Mouse (Mus musculus): ENCODE results near the gene Cyfip2. TPM values are rescaled to one million over a fixed set of nuclear protein-coding genes. Genes with fewer than 3 reads are reported as not detected.

Cyfip2 gene
- polyA plus RNA-seq, 2 experiments = 6.5 to 7.8 TPM

DNA sequence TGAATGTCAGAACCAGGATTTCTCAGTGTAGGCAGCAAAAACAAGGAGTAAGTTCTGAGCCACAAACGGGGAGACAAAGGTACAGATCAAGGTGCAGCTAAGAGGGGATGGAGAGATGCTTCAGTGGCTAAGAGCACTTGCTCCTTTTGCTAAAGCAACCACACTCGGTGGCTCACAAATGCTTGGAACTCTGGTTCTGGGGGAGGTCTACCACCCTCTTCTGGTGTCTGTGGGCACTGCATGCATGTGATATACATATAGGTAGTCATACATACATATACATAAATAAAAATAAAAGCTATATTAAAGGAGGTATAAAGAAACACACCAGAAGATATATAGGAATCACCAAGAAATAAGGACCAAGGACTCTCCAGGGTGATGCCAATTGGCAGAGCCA lies 89.1 kb downstream of the Cyfip2 start:
- Histone ChIP-seq H3K9me3 (ENCODE audit: control insufficient read depth, low read length) (no peaks in the 10 kb centered on the region), H3K4me1 (ENCODE audit: control insufficient read depth, insufficient read depth, low read length) (no peaks in the 10 kb centered on the region), H3K27ac (replicated peaks; ENCODE audit: low read depth, low read length) (no peak overlapping the region), H3K36me3 (ENCODE audit: control insufficient read depth, insufficient read depth, low read length) (no peaks in the 10 kb centered on the region), H3K4me3 (replicated peaks; ENCODE audit: low read length) (no peak overlapping the region), H3K27me3 (ENCODE audit: control insufficient read depth, insufficient read depth, low read length) (no peaks in the 10 kb centered on the region), H3K4me2 (replicated peaks; ENCODE audit: low read depth, low read length, severe bottlenecking) (no peak overlapping the region), H3K9ac (ENCODE audit: low read depth, low read length, severe bottlenecking) (no peak overlapping the region)
- DNase-seq (ENCODE audit: low spot score) = no peak
- ATAC-seq (ENCODE audit: low FRiP score, low read depth) = no peak
- no peak for TF ChIP-seq POLR2A (IDR thresholded peaks at IDR 0.05; ENCODE audit: borderline replicate concordance, extremely low read depth, insufficient read depth, insufficient read length)
- 86% methylated on average over 2 of the region's 2 CpGs for WGBS

DNA sequence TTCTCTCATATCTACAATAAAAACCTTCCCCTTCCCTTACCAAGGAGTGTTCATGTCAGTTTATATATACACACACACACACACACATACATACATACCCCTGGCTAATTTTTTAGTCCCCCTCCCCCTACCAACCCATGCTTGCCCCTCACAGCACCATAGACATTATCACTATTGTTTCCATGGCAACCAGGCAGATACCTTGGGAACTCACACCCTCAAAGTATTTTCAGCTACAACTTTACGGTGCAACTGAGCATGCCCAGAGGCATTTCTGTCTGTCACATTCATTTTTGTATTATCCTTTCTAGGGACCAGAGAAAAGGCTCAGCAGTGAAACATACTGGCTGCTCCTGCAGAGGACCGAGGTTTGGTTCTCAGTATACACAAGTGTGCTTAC lies 92.4 kb downstream of the Cyfip2 start:
- H3K4me2 ChIP-seq (replicated peaks; ENCODE audit: low read depth, low read length, severe bottlenecking) = no peak overlapping the region
- H3K36me3 ChIP-seq (ENCODE audit: control insufficient read depth, insufficient read depth, low read length) = 0 out of 2 replicates have a peak, but pooled peaks cover 3% of the 10 kb centered on the region
- no peak for ATAC-seq (ENCODE audit: low FRiP score, low read depth)
- WGBS = 81% methylated on average over 2 of the region's 2 CpGs
- no peak overlapping the region for H3K9ac ChIP-seq (ENCODE audit: low read depth, low read length, severe bottlenecking)
- no peak overlapping the region for H3K4me3 ChIP-seq (replicated peaks; ENCODE audit: low read length)
- no peak for DNase-seq (ENCODE audit: low spot score)
- no peak overlapping the region for H3K27ac ChIP-seq (replicated peaks; ENCODE audit: low read depth, low read length)
- no peaks in the 10 kb centered on the region for H3K27me3 ChIP-seq (ENCODE audit: control insufficient read depth, insufficient read depth, low read length)
- H3K4me1 ChIP-seq (ENCODE audit: control insufficient read depth, insufficient read depth, low read length) = peaks cover under 1% of the 10 kb centered on the region
- no peaks in the 10 kb centered on the region for H3K9me3 ChIP-seq (ENCODE audit: control insufficient read depth, low read length)
- TF ChIP-seq POLR2A (IDR thresholded peaks at IDR 0.05; ENCODE audit: borderline replicate concordance, extremely low read depth, insufficient read depth, insufficient read length) = no peak

DNA sequence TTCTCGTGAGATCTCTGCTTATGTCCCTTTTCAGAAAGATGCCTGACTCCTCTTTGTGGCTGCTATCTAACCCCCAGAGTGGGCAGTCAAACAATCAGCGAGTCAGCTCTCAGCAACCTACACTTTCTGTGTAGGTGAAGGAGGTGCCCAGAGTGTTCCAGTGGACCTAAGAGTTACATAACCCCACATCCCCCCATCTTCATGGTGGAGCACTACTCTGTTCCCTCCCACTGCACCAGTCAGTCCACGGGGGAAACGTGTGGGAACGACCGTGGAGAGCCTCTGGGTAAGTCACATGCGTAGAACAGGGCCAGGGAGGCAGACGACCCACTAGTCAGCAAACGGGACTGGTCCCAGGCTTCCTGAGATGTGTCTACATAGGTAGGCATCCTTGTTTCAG lies 93.3 kb downstream of the Cyfip2 start:
- DNase-seq (ENCODE audit: low spot score) (no peak), ATAC-seq (ENCODE audit: low FRiP score, low read depth) (no peak)
- 81% methylated on average over 9 of the region's 9 CpGs for WGBS
- no peak overlapping the region for H3K27ac ChIP-seq (replicated peaks; ENCODE audit: low read depth, low read length)
- no peaks in the 10 kb centered on the region for H3K9me3 ChIP-seq (ENCODE audit: control insufficient read depth, low read length)
- H3K36me3 ChIP-seq (ENCODE audit: control insufficient read depth, insufficient read depth, low read length) = 0 out of 2 replicates have a peak, but pooled peaks cover 3% of the 10 kb centered on the region
- no peaks in the 10 kb centered on the region for H3K27me3 ChIP-seq (ENCODE audit: control insufficient read depth, insufficient read depth, low read length)
- H3K9ac ChIP-seq (ENCODE audit: low read depth, low read length, severe bottlenecking) = no peak overlapping the region
- H3K4me1 ChIP-seq (ENCODE audit: control insufficient read depth, insufficient read depth, low read length) = peaks cover 9% of the 10 kb centered on the region
- no peak overlapping the region for H3K4me2 ChIP-seq (replicated peaks; ENCODE audit: low read depth, low read length, severe bottlenecking)
- no peak overlapping the region for H3K4me3 ChIP-seq (replicated peaks; ENCODE audit: low read length)
- no peak for TF ChIP-seq POLR2A (IDR thresholded peaks at IDR 0.05; ENCODE audit: borderline replicate concordance, extremely low read depth, insufficient read depth, insufficient read length)

DNA sequence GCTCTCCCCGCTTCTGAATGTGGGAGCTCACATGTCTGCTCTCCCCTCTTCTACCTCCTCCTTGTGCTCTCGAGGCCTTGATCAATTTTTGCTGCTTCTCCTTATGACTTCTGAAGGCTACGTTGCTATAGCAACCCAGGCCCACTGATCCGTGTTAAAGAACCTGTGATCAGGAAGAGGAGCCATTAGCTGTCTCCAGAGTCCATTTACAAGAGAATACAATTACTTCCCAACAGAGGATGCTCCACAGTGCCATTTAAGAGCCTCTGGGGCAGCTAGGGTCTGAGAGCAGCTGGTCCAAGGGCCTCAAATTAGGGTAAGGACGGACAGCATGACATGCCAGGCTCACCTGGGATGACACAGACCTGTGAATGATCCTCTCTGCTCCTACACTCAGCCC lies 94.1 kb downstream of the Cyfip2 start:
- WGBS = 41% methylated on average over 5 of the region's 5 CpGs

DNA sequence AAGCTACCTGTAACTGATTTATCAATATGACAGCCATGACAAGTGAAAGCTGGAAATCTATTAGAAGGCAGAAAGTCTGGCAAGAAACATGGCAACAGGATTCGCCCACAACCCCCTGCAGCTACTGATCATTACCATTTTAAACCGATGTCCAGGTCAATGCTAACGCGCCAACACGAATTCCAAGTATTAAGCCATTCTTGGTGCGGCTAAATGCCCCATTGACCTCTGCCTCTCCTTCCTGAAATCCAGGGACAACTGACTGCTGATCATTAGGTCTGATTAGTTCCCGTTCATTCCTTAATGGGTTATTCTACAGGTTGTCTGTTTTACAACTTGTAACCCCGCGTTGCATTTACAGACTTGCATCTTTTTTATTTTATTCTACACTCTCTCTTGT lies 95.0 kb downstream of the Cyfip2 start:
- WGBS = 86% methylated on average over 9 of the region's 9 CpGs

More for the DNA sequence above, 94.1 kb downstream of the Cyfip2 start:
- 0 out of 2 replicates have a peak, but pooled peaks cover 3% of the 10 kb centered on the region for H3K36me3 ChIP-seq (ENCODE audit: control insufficient read depth, insufficient read depth, low read length)
- peaks cover 17% of the 10 kb centered on the region for H3K4me1 ChIP-seq (ENCODE audit: control insufficient read depth, insufficient read depth, low read length)
- no peak overlapping the region for H3K4me2 ChIP-seq (replicated peaks; ENCODE audit: low read depth, low read length, severe bottlenecking)
- H3K27me3 ChIP-seq (ENCODE audit: control insufficient read depth, insufficient read depth, low read length) = no peaks in the 10 kb centered on the region
- no peaks in the 10 kb centered on the region for H3K9me3 ChIP-seq (ENCODE audit: control insufficient read depth, low read length)
- ATAC-seq (ENCODE audit: low FRiP score, low read depth) (no peak), DNase-seq (ENCODE audit: low spot score) (no peak)
- TF ChIP-seq POLR2A (IDR thresholded peaks at IDR 0.05; ENCODE audit: borderline replicate concordance, extremely low read depth, insufficient read depth, insufficient read length) = no peak
- H3K27ac ChIP-seq (replicated peaks; ENCODE audit: low read depth, low read length) = no peak overlapping the region
- no peak overlapping the region for H3K9ac ChIP-seq (ENCODE audit: low read depth, low read length, severe bottlenecking)
- H3K4me3 ChIP-seq (replicated peaks; ENCODE audit: low read length) = no peak overlapping the region

DNA sequence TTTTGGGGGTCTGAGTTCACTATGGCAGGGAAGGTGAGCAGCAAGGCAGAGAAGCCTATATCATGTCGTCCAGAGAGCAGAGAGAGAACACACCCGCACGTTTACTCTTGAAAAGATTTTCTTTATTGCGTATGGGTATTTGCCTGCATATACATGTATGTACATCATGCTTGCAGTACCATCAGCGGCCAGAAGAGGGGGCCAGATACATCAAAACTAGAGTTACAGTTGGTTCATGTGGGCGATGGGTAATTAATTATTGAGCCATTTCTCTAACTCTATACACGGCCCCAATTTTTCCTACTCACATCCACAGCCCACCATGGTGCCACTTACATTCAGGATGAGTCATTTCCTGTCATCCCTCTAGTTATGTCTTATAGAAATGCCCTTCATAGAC lies 96.0 kb downstream of the Cyfip2 start:
- Histone ChIP-seq H3K4me2 (replicated peaks; ENCODE audit: low read depth, low read length, severe bottlenecking) (no peak overlapping the region), H3K36me3 (ENCODE audit: control insufficient read depth, insufficient read depth, low read length) (0 out of 2 replicates have a peak, but pooled peaks cover 3% of the 10 kb centered on the region), H3K4me3 (replicated peaks; ENCODE audit: low read length) (no peak overlapping the region), H3K9me3 (ENCODE audit: control insufficient read depth, low read length) (no peaks in the 10 kb centered on the region), H3K9ac (ENCODE audit: low read depth, low read length, severe bottlenecking) (no peak overlapping the region), H3K27ac (replicated peaks; ENCODE audit: low read depth, low read length) (no peak overlapping the region), H3K4me1 (ENCODE audit: control insufficient read depth, insufficient read depth, low read length) (peaks cover 21% of the 10 kb centered on the region), H3K27me3 (ENCODE audit: control insufficient read depth, insufficient read depth, low read length) (no peaks in the 10 kb centered on the region)
- DNase-seq (ENCODE audit: low spot score) (no peak), ATAC-seq (ENCODE audit: low FRiP score, low read depth) (no peak)
- WGBS = 77% methylated on average over 7 of the region's 7 CpGs
- no peak for TF ChIP-seq POLR2A (IDR thresholded peaks at IDR 0.05; ENCODE audit: borderline replicate concordance, extremely low read depth, insufficient read depth, insufficient read length)

More for the DNA sequence above, 95.0 kb downstream of the Cyfip2 start:
- Histone ChIP-seq H3K9ac (ENCODE audit: low read depth, low read length, severe bottlenecking) (no peak overlapping the region), H3K27ac (replicated peaks; ENCODE audit: low read depth, low read length) (no peak overlapping the region), H3K36me3 (ENCODE audit: control insufficient read depth, insufficient read depth, low read length) (0 out of 2 replicates have a peak, but pooled peaks cover 3% of the 10 kb centered on the region), H3K4me2 (replicated peaks; ENCODE audit: low read depth, low read length, severe bottlenecking) (no peak overlapping the region), H3K9me3 (ENCODE audit: control insufficient read depth, low read length) (no peaks in the 10 kb centered on the region), H3K27me3 (ENCODE audit: control insufficient read depth, insufficient read depth, low read length) (no peaks in the 10 kb centered on the region), H3K4me3 (replicated peaks; ENCODE audit: low read length) (no peak overlapping the region), H3K4me1 (ENCODE audit: control insufficient read depth, insufficient read depth, low read length) (peaks cover 21% of the 10 kb centered on the region)
- no peak for ATAC-seq (ENCODE audit: low FRiP score, low read depth)
- TF ChIP-seq POLR2A (IDR thresholded peaks at IDR 0.05; ENCODE audit: borderline replicate concordance, extremely low read depth, insufficient read depth, insufficient read length) = no peak
- DNase-seq (ENCODE audit: low spot score) = no peak
